Mouse (Mus musculus) MEL (cell line): ENCODE measurements around the gene Cenpp. TPM values are rescaled to one million over a fixed set of nuclear protein-coding genes. Genes with fewer than 3 reads are reported as not detected.

ENCODE experiments used
- DNase-seq: peaks from one replicate; pipeline ENCODE4 v3.0.0; 2011; ENCODE audit warnings: low read depth, low spot score
- H3K27ac ChIP-seq: 2 replicates; pipeline ENCODE4 v1.5.1; 2012; ENCODE audit warnings: low read depth, mild to moderate bottlenecking, control low read depth, low read length, moderate library complexity; ENCODE audit not compliant: control insufficient read depth
- H3K27me3 ChIP-seq, 2 experiments: fragments of 150-350 bp in 1 of 2; sonication (generic) in 1 of 2; 2 replicates each; pipeline ENCODE4 v1.6.1; 2012; ENCODE audit warnings: low read length in 2 of 2, mild to moderate bottlenecking in 2 of 2, improper control_type of control experiment in 1 of 2, moderate library complexity in 1 of 2; ENCODE audit not compliant: insufficient read depth in 2 of 2, control insufficient read depth in 1 of 2
- H3K36me3 ChIP-seq, 2 experiments: 2 replicates each; pipeline ENCODE4 v1.6.1; 2012 to 2014; ENCODE audit warnings: low read length in 2 of 2, improper control_type of control experiment in 1 of 2, inconsistent platforms in 1 of 2, mild to moderate bottlenecking in 1 of 2; ENCODE audit not compliant: insufficient read depth in 2 of 2, control insufficient read depth in 1 of 2
- H3K4me1 ChIP-seq, 2 experiments: fragments of 150-350 bp in 1 of 2; sonication (generic) in 1 of 2; 2 replicates each; pipeline ENCODE4 v1.6.1; 2012; ENCODE audit warnings: low read length in 2 of 2, improper control_type of control experiment in 1 of 2, mild to moderate bottlenecking in 1 of 2; ENCODE audit not compliant: insufficient read depth in 2 of 2, control insufficient read depth in 1 of 2
- H3K4me3 ChIP-seq, 2 experiments: fragments of 150-350 bp in 1 of 2; sonication (generic) in 1 of 2; 2 replicates each; pipeline ENCODE4 v1.5.1; 2012; ENCODE audit warnings: low read depth in 2 of 2, low read length in 2 of 2, mild to moderate bottlenecking in 2 of 2, moderate library complexity in 2 of 2, control low read depth in 1 of 2, improper control_type of control experiment in 1 of 2; ENCODE audit not compliant: control insufficient read depth in 1 of 2, insufficient read depth in 1 of 2
- H3K79me2 ChIP-seq: 2 replicates; pipeline ENCODE4 v1.6.1; 2012; ENCODE audit warnings: mild to moderate bottlenecking, low read length, moderate library complexity; ENCODE audit not compliant: control insufficient read depth, poor library complexity, insufficient read depth
- H3K9ac ChIP-seq: 2 replicates; pipeline ENCODE4 v1.6.1; 2012; ENCODE audit warnings: low read depth, mild to moderate bottlenecking, control low read depth, low read length, moderate library complexity; ENCODE audit not compliant: control insufficient read depth, poor library complexity, severe bottlenecking
- H3K9me3 ChIP-seq: fragments of 150-350 bp; sonication (generic); replicated peaks from 2 replicates; pipeline ENCODE4 v1.6.1; 2012; ENCODE audit warnings: mild to moderate bottlenecking, low read length, improper control_type of control experiment, moderate library complexity; ENCODE audit not compliant: insufficient read depth
- BHLHE40 ChIP-seq: IDR thresholded peaks from 2 replicates; pipeline ENCODE4 v1.6.1; 2012; ENCODE audit warnings: low read depth, mild to moderate bottlenecking, inconsistent platforms, low read length, improper control_type of control experiment, borderline replicate concordance
- CHD1 ChIP-seq: IDR thresholded peaks from 2 replicates; pipeline ENCODE4 v1.6.1; 2012; ENCODE audit warnings: low read depth, mild to moderate bottlenecking, inconsistent platforms, low read length, improper control_type of control experiment
- CHD2 ChIP-seq: IDR thresholded peaks from 2 replicates; pipeline ENCODE4 v1.6.1; 2011; ENCODE audit warnings: low read length, improper control_type of control experiment
- CTCF ChIP-seq, 3 experiments: IDR thresholded peaks in 2 of 3; conservative IDR thresholded peaks in 1 of 3; 2 replicates each; pipeline ENCODE4 v1.5.1; 2011 to 2012; ENCODE audit warnings: low read length in 3 of 3, low read depth in 2 of 3, mild to moderate bottlenecking in 2 of 3, improper control_type of control experiment in 1 of 3, inconsistent platforms in 1 of 3, mixed read lengths in 1 of 3, moderate library complexity in 1 of 3; ENCODE audit not compliant: control insufficient read depth in 1 of 3, insufficient read depth in 1 of 3, poor library complexity in 1 of 3, severe bottlenecking in 1 of 3
- E2F4 ChIP-seq: IDR thresholded peaks from 2 replicates; pipeline ENCODE4 v1.6.1; 2011; ENCODE audit warnings: low read depth, low read length, improper control_type of control experiment, borderline replicate concordance
- EP300 ChIP-seq, 2 experiments: IDR thresholded peaks; 2 replicates each; pipeline ENCODE4 v1.6.1; 2011; ENCODE audit warnings: improper control_type of control experiment in 2 of 2, low read length in 2 of 2, low read depth in 1 of 2, mild to moderate bottlenecking in 1 of 2
- GABPA ChIP-seq: IDR thresholded peaks from 2 replicates; pipeline ENCODE4 v1.6.1; 2012; ENCODE audit warnings: low read depth, mild to moderate bottlenecking, inconsistent platforms, low read length, improper control_type of control experiment, moderate library complexity
- JUND ChIP-seq: IDR thresholded peaks from 2 replicates; pipeline ENCODE4 v1.6.1; 2011; ENCODE audit warnings: low read depth, mild to moderate bottlenecking, improper control_type of control experiment, low read length
- KAT2A ChIP-seq: conservative IDR thresholded peaks from 2 replicates; pipeline ENCODE4 v1.6.1; 2012; ENCODE audit warnings: low read depth, low read length, improper control_type of control experiment, inconsistent platforms
- MAFK ChIP-seq: IDR thresholded peaks from 2 replicates; pipeline ENCODE4 v1.6.1; 2011; ENCODE audit warnings: low read depth, mild to moderate bottlenecking, low read length, improper control_type of control experiment, borderline replicate concordance
- MAZ ChIP-seq: IDR thresholded peaks from 2 replicates; pipeline ENCODE4 v1.6.1; 2012; ENCODE audit warnings: low read depth, mild to moderate bottlenecking, inconsistent platforms, low read length, improper control_type of control experiment
- MYB ChIP-seq: IDR thresholded peaks from 2 replicates; pipeline ENCODE4 v1.6.1; 2011; ENCODE audit warnings: mild to moderate bottlenecking, low read depth, low read length, improper control_type of control experiment
- NELFE ChIP-seq: IDR thresholded peaks from 2 replicates; pipeline ENCODE4 v1.6.1; 2011; ENCODE audit warnings: low read depth, low read length, improper control_type of control experiment
- NRF1 ChIP-seq: IDR thresholded peaks from 2 replicates; pipeline ENCODE4 v1.6.1; 2014; ENCODE audit warnings: low read depth, mild to moderate bottlenecking, inconsistent platforms, low read length, improper control_type of control experiment, moderate library complexity; ENCODE audit not compliant: poor library complexity, insufficient read depth, severe bottlenecking
- POLR2AphosphoS2 ChIP-seq: IDR thresholded peaks from 2 replicates; pipeline ENCODE4 v1.6.1; 2011; ENCODE audit warnings: low read length, improper control_type of control experiment
- POLR2AphosphoS5 ChIP-seq: IDR thresholded peaks from 2 replicates; pipeline ENCODE4 v1.6.1; 2012; ENCODE audit warnings: low read depth, borderline replicate concordance, mild to moderate bottlenecking, inconsistent platforms, low read length, moderate library complexity, mixed read lengths
- RAD21 ChIP-seq: IDR thresholded peaks from 2 replicates; pipeline ENCODE4 v1.6.1; 2011; ENCODE audit warnings: mild to moderate bottlenecking, low read depth, low read length, improper control_type of control experiment
- SIN3A ChIP-seq: IDR thresholded peaks from 2 replicates; pipeline ENCODE4 v1.6.1; 2012; ENCODE audit warnings: low read length, improper control_type of control experiment, inconsistent platforms
- TAL1 ChIP-seq: IDR thresholded peaks from 2 replicates; pipeline ENCODE4 v1.6.1; 2012; ENCODE audit warnings: mild to moderate bottlenecking, inconsistent platforms, low read length, moderate library complexity, mixed read lengths
- TBP ChIP-seq: IDR thresholded peaks from 2 replicates; pipeline ENCODE4 v1.8.0; 2011; ENCODE audit warnings: low read depth, low read length, improper control_type of control experiment
- UBTF ChIP-seq: IDR thresholded peaks from 2 replicates; pipeline ENCODE4 v1.6.1; 2012; ENCODE audit warnings: low read depth, mild to moderate bottlenecking, inconsistent platforms, low read length, improper control_type of control experiment, moderate library complexity, borderline replicate concordance; ENCODE audit not compliant: insufficient read depth
- USF1 ChIP-seq: IDR thresholded peaks from 2 replicates; pipeline ENCODE4 v1.6.1; 2014; ENCODE audit warnings: low read depth, mild to moderate bottlenecking, inconsistent platforms, low read length, improper control_type of control experiment, moderate library complexity
- USF2 ChIP-seq, 2 experiments: IDR thresholded peaks; 2 replicates each; pipeline ENCODE4 v1.6.1; 2011 to 2012; ENCODE audit warnings: improper control_type of control experiment in 2 of 2, low read length in 2 of 2, borderline replicate concordance in 1 of 2, inconsistent platforms in 1 of 2, low read depth in 1 of 2, mild to moderate bottlenecking in 1 of 2; ENCODE audit not compliant: insufficient read depth in 1 of 2
- ZC3H11A ChIP-seq: IDR thresholded peaks from 2 replicates; pipeline ENCODE4 v1.6.1; 2012; ENCODE audit warnings: low read depth, mild to moderate bottlenecking, inconsistent platforms, low read length, improper control_type of control experiment
- polyA plus RNA-seq, 2 experiments: library from polyadenylated mRNA; stranded (reverse) in 1 of 2; unstranded in 1 of 2; fragments of >175 nt in 1 of 2; fragments of >200 nt in 1 of 2; gene quantifications; 2 replicates each; pipeline versions ENCODE4 v1.2.1 to v1.2.4; 2012; ENCODE audit warnings: low replicate concordance in 2 of 2, low read depth in 1 of 2; ENCODE audit not compliant: insufficient read length in 2 of 2, insufficient read depth in 1 of 2, missing spikeins in 1 of 2
- total RNA-seq: library from RNA; depleted of rRNA; stranded (reverse); fragments of 300-350 nt; gene quantifications from 2 replicates; pipeline ENCODE4 v1.2.3, GENCODE M21; 2012

The Cenpp gene
- total and polyA plus RNA-seq, 3 experiments = 13.2 to 17.9 TPM; not detected in 1

DNA sequence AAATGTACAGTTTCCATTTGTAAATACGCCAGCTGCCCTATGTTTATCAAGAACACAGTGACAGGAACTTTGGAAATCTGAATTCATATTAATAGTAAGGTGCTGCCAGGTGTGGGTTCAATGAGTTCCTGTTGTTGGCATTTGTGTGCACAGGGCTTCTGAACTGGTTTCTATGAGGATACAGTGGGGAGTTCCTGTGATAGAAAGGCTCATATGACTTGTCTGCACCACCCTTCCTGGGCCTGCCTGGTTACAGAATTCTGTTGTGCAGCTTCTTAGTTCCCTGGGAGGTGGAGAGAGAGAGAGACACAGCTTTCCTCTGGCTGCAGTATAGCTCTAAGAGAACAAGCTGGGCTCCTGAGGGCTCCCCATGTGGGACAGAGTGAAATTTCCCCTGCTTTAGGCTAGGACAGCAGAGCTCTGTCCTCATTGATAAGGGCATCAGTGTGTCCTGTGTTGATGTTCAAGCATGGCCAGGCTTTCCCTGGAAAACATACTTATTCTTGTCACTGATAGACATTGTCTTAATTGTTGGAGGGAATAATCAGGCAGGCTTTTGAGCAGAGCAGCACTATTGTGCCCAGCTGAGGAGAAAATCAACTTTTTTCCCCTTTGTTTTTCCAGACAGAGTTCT is 224.4 kb downstream of the Cenpp start:
- Histone ChIP-seq H3K9ac (no peak overlapping the region), H3K9me3 (no peaks in the 10 kb centered on the region), H3K4me3 (no peak overlapping the region), H3K27me3 (no peaks in the 10 kb centered on the region), H3K79me2 (peaks cover 58% of the 10 kb centered on the region), H3K4me1 (peaks cover 2 to 7% of the 10 kb centered on the region in 2 experiments; a peak in 2 of 4 replicates), H3K36me3 (peaks cover 2 to 14% of the 10 kb centered on the region in 2 experiments; a peak in 3 of 4 replicates), H3K27ac (no peak overlapping the region)
- DNase-seq = no peak
- no peak for TF ChIP-seq NRF1
- no peak for TF ChIP-seq SIN3A
- no peak for TF ChIP-seq TAL1
- no peak for TF ChIP-seq MAZ
- no peak for TF ChIP-seq MYB
- TF ChIP-seq KAT2A = no peak
- TF ChIP-seq MAFK = no peak
- no peak for TF ChIP-seq GABPA
- no peak for TF ChIP-seq USF2 (IDR thresholded peaks at IDR 0.05; ENCODE audit: borderline replicate concordance in 1 of 2, insufficient read depth in 1 of 2, low read depth in 1 of 2, low read length in 2 of 2)
- no peak for TF ChIP-seq USF1
- TF ChIP-seq POLR2AphosphoS2 = no peak
- TF ChIP-seq RAD21 = no peak
- no peak for TF ChIP-seq UBTF
- no peak for TF ChIP-seq CTCF (IDR thresholded peaks at IDR 0.05 in 2 of 3, conservative IDR thresholded peaks at IDR 0.05 in 1 of 3; ENCODE audit: control insufficient read depth in 1 of 3, insufficient read depth in 1 of 3, low read depth in 2 of 3, low read length in 3 of 3, poor library complexity in 1 of 3, severe bottlenecking in 1 of 3)

DNA sequence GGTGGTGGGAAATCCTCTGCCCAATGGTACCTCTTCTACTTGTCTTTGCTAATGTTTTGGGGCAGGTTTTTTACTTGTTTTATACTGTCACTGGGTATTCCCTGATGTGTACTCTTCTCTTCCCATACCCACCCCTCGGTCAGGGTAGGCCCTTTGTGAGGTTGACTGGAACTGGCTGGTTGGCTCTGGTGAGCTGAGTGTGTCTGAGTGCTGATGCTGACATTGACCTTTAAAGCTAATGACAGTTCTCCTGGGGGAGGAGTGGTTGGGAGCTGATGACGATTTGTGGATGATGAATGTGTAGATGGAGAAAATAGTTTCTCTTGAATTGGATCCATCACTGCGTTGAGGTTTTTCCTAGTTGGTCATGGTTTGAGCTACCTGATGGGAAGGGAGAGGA is 225.8 kb downstream of the Cenpp start:
- DNase-seq = no peak
- H3K27me3 ChIP-seq = no peaks in the 10 kb centered on the region
- H3K27ac ChIP-seq = no peak overlapping the region
- peaks cover 72% of the 10 kb centered on the region for H3K79me2 ChIP-seq
- no peak overlapping the region for H3K9ac ChIP-seq
- peaks cover 2 to 20% of the 10 kb centered on the region in 2 experiments; a peak in 2 of 4 replicates for H3K4me1 ChIP-seq
- TF ChIP-seq POLR2AphosphoS2 (no peak), BHLHE40 (no peak), EP300 (IDR thresholded peaks at IDR 0.05; ENCODE audit: low read depth in 1 of 2, low read length in 2 of 2) (no peak), USF2 (IDR thresholded peaks at IDR 0.05; ENCODE audit: borderline replicate concordance in 1 of 2, insufficient read depth in 1 of 2, low read depth in 1 of 2, low read length in 2 of 2) (no peak), POLR2AphosphoS5 (no peak), TAL1 (no peak), GABPA (no peak), TBP (no peak), NELFE (no peak), RAD21 (no peak), USF1 (no peak), E2F4 (no peak), JUND (no peak), CHD2 (no peak), ZC3H11A (no peak), CHD1 (no peak)
- H3K4me3 ChIP-seq = no peak overlapping the region
- H3K36me3 ChIP-seq = peaks cover 0 to 21% of the 10 kb centered on the region in 2 experiments; a peak in 3 of 4 replicates
- no peaks in the 10 kb centered on the region for H3K9me3 ChIP-seq
